Mouse (Mus musculus) limb, embryonic 10.5 days (tissue): ENCODE measurements around the gene Tmem246. TPM values are rescaled to one million over a fixed set of nuclear protein-coding genes. Genes with fewer than 3 reads are reported as not detected.

ENCODE experiments used
- DNase-seq: peaks from one replicate; pipeline ENCODE4 v3.0.0-alpha.2; 2017; ENCODE audit warnings: low spot score
- H3K27ac ChIP-seq: fragments of 300-500 bp; sonication (generic); 2 replicates; pipeline ENCODE4 v1.5.1; 2016; ENCODE audit warnings: mild to moderate bottlenecking
- H3K27me3 ChIP-seq: fragments of 300-500 bp; sonication (generic); 2 replicates; pipeline ENCODE4 v1.6.1; 2016; ENCODE audit warnings: low read depth, mild to moderate bottlenecking; ENCODE audit not compliant: poor library complexity, severe bottlenecking
- H3K36me3 ChIP-seq: fragments of 300-500 bp; sonication (generic); 2 replicates; pipeline ENCODE4 v1.6.1; 2016; ENCODE audit warnings: mild to moderate bottlenecking, moderate library complexity
- H3K4me1 ChIP-seq: fragments of 300-500 bp; sonication (generic); 2 replicates; pipeline ENCODE4 v1.6.1; 2016
- H3K4me3 ChIP-seq: fragments of 300-500 bp; sonication (generic); 2 replicates; pipeline ENCODE4 v1.5.1; 2016; ENCODE audit warnings: mild to moderate bottlenecking, moderate library complexity
- H3K9me3 ChIP-seq: fragments of 300-500 bp; sonication (generic); replicated peaks from 2 replicates; pipeline ENCODE4 v1.6.1; 2016; ENCODE audit warnings: mild to moderate bottlenecking
- WGBS: fragments of 180-500 bp; shearing (Covaris S2); methylation state at CpG from one replicate; pipeline ENCODE4 v1.1.7; 2016; 5-methylcytosine and 5-hydroxymethylcytosine counted together
- polyA plus RNA-seq: library from polyadenylated mRNA; unstranded; fragments of >200 nt; fragmentation: Nextera tagmentation; extraction: Ambion mirVana; gene quantifications from 2 replicates; pipeline ENCODE4 v1.2.1, GENCODE M21; 2016

Tmem246 gene
- polyA plus RNA-seq, 1 experiment from 2014 or later, result 10.9 TPM

DNA sequence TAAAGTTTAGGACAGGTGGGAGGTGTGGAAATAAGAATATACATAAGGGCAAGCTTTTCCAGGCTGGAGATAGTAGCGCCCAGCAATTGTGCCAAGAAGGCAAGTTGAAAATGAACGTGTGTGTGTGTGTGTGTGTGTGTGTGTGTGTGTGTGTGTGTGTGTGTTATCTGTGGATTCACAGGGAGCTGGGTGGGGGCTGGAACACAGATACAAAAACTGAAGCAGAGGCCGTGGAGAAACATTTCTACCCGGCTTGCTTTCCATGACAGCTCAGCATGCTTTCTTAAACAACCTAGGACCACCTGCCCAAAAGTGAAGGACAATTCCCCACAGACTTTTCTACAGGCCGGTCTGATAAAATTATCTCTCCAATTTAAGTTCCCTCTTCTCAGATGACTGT lies 6.9 kb upstream of the Tmem246 start:
- DNase-seq, result no peak
- no peaks in the 10 kb centered on the region for H3K36me3 ChIP-seq
- WGBS, result 92% methylated on average over 5 of the region's 5 CpGs
- no peak overlapping the region for H3K27ac ChIP-seq
- H3K4me3 ChIP-seq, result no peak overlapping the region
- H3K4me1 ChIP-seq, result no peaks in the 10 kb centered on the region
- no peaks in the 10 kb centered on the region for H3K9me3 ChIP-seq
- no peaks in the 10 kb centered on the region for H3K27me3 ChIP-seq

DNA sequence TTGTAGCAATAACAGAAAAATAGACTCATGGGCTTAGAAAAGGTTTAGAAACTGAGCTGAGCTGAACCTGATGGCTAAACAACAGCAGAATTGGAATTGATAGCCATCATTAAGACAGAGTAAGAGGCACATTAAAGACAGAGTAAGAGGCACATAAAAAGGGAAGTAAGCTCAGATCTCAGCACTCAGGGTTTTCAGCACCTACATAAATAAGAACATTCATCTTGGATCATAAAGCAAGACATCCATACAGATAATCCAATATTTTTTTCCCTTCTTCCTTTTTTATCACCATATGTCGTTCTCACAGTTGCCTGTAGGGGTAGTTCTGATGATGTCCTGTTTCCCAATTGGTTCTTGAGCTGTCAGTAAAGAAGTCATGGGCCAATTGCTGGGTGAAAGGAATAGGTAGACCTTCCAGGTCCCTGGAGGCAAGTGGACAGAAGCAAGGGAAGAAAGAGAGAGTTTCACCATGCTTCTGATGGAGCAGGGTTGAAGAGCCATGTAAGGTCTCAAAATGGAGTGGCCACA lies 6.4 kb upstream of the Tmem246 start:
- 67% methylated on average over 1 of the region's 1 CpGs for WGBS
- no peak for DNase-seq
- H3K36me3 ChIP-seq, result no peaks in the 10 kb centered on the region

DNA sequence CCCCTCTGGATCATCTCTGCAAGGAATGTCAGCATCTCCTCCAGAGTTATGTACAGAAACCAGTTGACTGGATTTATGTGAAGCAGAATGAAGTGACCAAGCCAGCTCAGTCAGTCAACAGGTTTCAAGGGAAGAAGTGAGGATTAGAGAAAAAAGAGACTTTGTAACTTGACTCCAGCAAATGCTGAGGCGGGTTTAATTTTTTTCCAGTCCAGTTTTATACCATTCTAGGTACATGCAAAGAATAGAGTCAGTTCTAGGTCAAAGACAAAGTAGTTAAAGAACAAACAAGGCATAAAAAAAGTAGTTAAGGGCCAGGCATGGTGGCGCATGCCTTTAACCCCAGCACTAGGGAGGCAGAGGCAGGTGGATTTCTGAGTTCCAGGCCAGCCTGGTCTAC lies 5.5 kb upstream of the Tmem246 start:
- WGBS, result 81% methylated on average over 2 of the region's 2 CpGs
- Histone ChIP-seq H3K27me3 (no peaks in the 10 kb centered on the region), H3K36me3 (no peaks in the 10 kb centered on the region)

More for the DNA sequence above, 6.4 kb upstream of the Tmem246 start:
- Histone ChIP-seq H3K9me3 (no peaks in the 10 kb centered on the region), H3K27ac (no peak overlapping the region), H3K4me3 (no peak overlapping the region), H3K4me1 (no peaks in the 10 kb centered on the region), H3K27me3 (no peaks in the 10 kb centered on the region)

DNA sequence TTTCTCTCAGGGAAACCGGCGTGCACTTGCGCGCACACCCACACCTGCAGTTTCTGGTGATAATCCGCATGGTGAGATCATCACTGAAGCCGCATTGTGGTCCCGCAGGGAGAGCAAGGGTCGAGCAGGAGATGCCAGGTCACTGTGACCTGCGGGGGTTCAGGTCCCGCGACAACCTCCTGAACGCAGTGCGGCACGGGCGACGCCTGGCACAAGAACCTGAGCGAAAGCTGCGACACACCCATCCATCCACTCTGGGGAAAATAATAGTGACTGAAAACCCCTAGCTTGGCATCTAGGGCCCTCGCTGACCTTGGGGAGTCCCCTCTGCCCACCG lies 862 bp downstream of the Tmem246 start:
- 2% methylated on average over 20 of the region's 20 CpGs for WGBS
- Histone ChIP-seq H3K9me3 (no peaks in the 10 kb centered on the region), H3K4me1 (0 out of 2 replicates have a peak, but pooled peaks cover 6% of the 10 kb centered on the region), H3K27ac (peak overlapping the region; percentile 83), H3K4me3 (peak overlapping the region; percentile 77), H3K27me3 (no peaks in the 10 kb centered on the region), H3K36me3 (no peaks in the 10 kb centered on the region)
- DNase-seq, result no peak

More for the DNA sequence above, 5.5 kb upstream of the Tmem246 start:
- no peak for DNase-seq
- H3K4me3 ChIP-seq, result no peak overlapping the region
- H3K9me3 ChIP-seq, result no peaks in the 10 kb centered on the region
- no peak overlapping the region for H3K27ac ChIP-seq
- H3K4me1 ChIP-seq, result no peaks in the 10 kb centered on the region

DNA sequence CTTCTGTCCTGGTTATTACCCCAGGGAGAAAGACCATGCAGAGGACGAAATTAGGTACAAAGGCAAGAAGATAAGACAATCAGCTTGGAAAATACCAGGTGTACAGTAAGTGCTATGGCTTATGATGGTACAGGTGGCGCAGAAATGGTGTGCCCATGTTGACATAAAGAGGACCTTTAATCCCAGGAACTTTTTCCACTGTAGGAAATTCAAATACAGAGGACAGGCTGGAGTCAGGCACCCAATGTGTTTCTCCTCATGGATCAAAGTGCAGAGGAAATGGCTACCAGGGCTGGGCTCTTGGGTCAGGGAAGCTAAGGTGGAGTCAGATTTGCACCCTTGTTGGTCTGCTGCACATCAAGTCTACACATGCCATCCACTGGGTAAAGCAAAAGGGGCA lies 7.5 kb downstream of the Tmem246 start:
- Histone ChIP-seq H3K4me1 (no peaks in the 10 kb centered on the region), H3K36me3 (peaks cover 9% of the 10 kb centered on the region; the same call in 1 of the 2 replicates), H3K27ac (no peak overlapping the region), H3K27me3 (no peaks in the 10 kb centered on the region), H3K4me3 (no peak overlapping the region), H3K9me3 (no peaks in the 10 kb centered on the region)
- no peak for DNase-seq
- WGBS, result 82% methylated on average over 2 of the region's 2 CpGs

DNA sequence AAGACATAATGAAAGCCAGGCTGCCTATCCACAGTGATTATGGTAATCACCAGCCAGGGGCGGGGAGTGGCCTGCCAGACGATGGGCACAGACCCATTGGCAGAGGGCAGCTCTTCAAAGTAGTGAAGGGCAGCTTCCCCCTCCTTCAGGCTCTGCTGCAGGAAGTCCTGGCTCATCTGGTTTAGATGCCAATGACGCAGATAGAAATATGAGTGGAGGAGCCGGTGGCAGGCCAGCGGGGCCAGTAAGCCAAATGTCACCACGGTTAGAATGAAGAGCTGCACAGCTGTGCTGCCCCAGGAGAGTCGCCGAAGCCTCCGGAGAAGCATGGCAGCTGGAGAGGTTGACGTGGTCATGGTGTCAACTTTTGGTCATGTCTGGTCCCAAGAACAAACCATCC lies 10.9 kb downstream of the Tmem246 start:
- Histone ChIP-seq H3K36me3 (peaks cover 9% of the 10 kb centered on the region; the same call in 1 of the 2 replicates), H3K27ac (no peak overlapping the region), H3K9me3 (no peaks in the 10 kb centered on the region), H3K4me1 (no peaks in the 10 kb centered on the region), H3K4me3 (no peak overlapping the region), H3K27me3 (no peaks in the 10 kb centered on the region)
- no peak for DNase-seq
- WGBS, result 89% methylated on average over 10 of the region's 10 CpGs

DNA sequence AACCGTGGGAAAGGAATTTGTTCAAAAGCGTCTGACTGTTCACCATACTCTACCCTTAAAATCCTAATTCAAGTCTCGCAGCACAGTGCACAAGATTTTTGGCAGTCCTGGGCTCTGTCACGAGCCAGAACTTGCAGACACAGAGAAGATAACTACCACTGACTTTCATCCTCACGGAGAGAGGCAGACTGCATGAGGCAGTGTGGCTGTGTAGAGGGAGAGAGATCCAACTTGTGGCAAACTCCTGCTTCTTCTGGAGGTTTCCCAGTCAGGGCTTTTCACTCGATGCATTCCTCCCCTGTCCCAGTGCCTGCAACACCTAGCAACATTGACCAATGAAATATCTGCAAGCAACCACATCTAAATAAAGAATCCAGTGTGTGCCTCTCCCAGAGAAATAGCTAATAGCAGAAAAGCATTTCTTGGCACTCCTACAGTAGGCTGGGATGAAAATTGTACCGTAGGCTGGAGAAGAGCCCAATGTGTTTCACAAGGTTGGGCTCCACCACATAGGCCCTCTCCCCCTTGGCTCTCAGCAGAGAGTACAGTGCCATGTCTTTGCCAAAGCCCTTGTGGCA lies 12.1 kb downstream of the Tmem246 start:
- no peak overlapping the region for H3K27ac ChIP-seq
- no peaks in the 10 kb centered on the region for H3K4me1 ChIP-seq
- no peak overlapping the region for H3K4me3 ChIP-seq
- no peak for DNase-seq
- H3K9me3 ChIP-seq, result no peaks in the 10 kb centered on the region
- peaks cover 9% of the 10 kb centered on the region; the same call in 1 of the 2 replicates for H3K36me3 ChIP-seq
- WGBS, result 92% methylated on average over 7 of the region's 7 CpGs
- no peaks in the 10 kb centered on the region for H3K27me3 ChIP-seq

DNA sequence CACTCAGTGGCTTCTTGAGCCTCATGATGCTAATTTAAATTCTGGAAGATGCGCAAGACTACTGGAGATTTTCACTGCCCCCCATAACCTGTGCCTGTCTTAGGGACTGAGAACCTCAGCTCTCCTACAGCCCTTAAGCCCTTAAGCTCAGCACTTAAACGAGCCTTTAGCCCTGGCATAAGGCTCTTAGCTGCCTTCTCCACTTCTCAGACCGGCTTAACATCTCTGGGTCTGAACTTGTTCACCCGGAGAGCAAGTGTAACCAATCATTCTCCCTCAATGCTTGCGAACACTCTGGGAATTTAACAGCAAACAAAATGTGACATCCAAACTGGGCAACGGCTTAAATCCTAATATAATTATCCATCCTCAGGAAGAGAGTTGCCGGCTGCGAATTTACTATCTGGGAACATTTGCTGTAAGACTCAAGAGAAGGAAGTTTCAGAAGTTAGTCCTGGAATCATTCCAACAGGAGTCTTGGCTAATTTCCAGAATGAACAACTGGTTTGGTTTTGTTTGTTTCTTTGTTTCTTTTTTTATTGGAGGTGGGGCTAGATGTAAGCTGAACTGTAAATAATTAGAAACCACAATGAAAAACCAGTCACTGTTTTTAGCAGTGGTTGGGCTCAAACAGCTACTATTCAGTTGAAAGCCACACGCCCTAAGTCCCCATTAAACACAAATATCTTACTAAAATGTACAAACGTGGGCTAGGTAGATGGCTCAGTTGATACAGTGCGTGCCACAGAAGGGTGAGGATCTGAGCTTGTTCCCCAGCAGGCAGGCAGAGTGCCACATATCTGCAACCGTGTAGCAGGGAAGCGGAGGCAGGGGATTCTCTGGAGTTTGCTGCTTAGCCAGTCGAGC lies 13.5 kb downstream of the Tmem246 start:
- Histone ChIP-seq H3K9me3 (no peaks in the 10 kb centered on the region), H3K27ac (no peak overlapping the region), H3K4me3 (no peak overlapping the region), H3K4me1 (no peaks in the 10 kb centered on the region), H3K36me3 (peaks cover 9% of the 10 kb centered on the region; the same call in 1 of the 2 replicates), H3K27me3 (no peaks in the 10 kb centered on the region)
- DNase-seq, result no peak
- WGBS, result 75% methylated on average over 14 of the region's 14 CpGs

DNA sequence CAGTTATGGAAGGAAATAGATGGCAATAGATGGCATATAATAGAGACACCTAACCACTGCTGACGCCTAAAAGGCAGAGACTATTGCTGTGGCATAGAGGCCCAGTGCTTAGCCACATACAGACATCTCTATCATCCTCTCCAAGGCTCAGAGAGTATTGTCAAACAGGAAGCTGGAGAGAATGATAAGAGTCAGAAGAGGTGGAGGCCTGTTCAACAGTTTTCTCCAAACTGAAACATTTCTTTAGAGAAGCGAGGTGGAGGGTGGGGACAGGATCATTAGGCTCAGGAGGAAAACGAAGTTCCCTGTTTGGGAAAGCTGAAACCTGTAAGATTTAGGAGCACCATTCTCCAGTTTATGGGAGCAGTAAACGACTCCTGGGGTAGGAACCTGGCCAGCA lies 16.4 kb downstream of the Tmem246 start:
- H3K27ac ChIP-seq, result no peak overlapping the region
- 0 out of 2 replicates have a peak, but pooled peaks cover 4% of the 10 kb centered on the region for H3K36me3 ChIP-seq
- no peaks in the 10 kb centered on the region for H3K4me1 ChIP-seq
- no peak overlapping the region for H3K4me3 ChIP-seq
- 46% methylated on average over 4 of the region's 4 CpGs for WGBS
- H3K9me3 ChIP-seq, result no peaks in the 10 kb centered on the region
- DNase-seq, result no peak
- no peaks in the 10 kb centered on the region for H3K27me3 ChIP-seq

DNA sequence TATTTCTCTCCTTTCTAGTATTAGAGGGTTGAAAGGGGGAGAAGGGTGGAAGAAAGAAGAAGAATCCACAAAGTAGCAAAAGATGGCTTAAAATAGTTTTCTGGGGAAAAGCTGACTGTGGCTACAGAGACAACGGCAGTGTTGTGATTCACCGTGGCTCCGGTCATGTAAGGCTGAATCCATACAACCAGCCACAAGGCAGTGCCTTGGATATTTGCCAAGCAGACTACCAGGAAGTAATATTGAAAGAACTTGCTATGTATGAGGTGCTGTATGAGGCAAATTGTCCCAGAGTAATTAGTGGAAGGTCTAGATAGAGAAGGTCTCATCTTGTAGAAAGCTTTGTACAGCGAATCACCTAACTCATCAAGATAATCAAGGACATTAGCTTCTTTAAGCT lies 25.5 kb downstream of the Tmem246 start:
- WGBS, result 94% methylated on average over 4 of the region's 4 CpGs
- Histone ChIP-seq H3K4me1 (no peaks in the 10 kb centered on the region), H3K27ac (no peak overlapping the region), H3K36me3 (no peaks in the 10 kb centered on the region), H3K27me3 (no peaks in the 10 kb centered on the region), H3K9me3 (no peaks in the 10 kb centered on the region), H3K4me3 (no peak overlapping the region)
- no peak for DNase-seq

DNA sequence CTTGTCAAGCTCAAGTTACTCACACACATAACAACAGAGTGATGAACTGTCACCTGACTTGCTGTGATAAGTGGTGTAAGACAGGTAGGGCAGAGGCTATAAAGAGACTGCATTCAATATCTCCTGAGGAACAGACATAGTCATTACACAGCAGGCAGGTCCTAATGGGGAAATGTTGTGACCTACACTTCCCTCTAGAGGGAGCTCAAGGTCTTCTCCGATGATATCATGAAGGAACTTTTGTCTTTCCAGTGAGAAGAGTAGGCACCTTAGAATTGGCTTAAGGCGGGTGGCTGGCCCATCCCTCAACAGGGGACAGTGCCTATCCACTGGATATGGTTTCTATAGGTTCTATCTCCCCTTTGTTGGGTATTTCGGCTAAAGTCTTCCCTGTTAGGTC lies 30.1 kb downstream of the Tmem246 start:
- Histone ChIP-seq H3K4me3 (no peak overlapping the region), H3K4me1 (no peaks in the 10 kb centered on the region), H3K36me3 (no peaks in the 10 kb centered on the region), H3K27me3 (no peaks in the 10 kb centered on the region), H3K9me3 (no peaks in the 10 kb centered on the region), H3K27ac (no peak overlapping the region)
- WGBS, result 30% methylated on average over 3 of the region's 3 CpGs
- peak; percentile 32 for DNase-seq

DNA sequence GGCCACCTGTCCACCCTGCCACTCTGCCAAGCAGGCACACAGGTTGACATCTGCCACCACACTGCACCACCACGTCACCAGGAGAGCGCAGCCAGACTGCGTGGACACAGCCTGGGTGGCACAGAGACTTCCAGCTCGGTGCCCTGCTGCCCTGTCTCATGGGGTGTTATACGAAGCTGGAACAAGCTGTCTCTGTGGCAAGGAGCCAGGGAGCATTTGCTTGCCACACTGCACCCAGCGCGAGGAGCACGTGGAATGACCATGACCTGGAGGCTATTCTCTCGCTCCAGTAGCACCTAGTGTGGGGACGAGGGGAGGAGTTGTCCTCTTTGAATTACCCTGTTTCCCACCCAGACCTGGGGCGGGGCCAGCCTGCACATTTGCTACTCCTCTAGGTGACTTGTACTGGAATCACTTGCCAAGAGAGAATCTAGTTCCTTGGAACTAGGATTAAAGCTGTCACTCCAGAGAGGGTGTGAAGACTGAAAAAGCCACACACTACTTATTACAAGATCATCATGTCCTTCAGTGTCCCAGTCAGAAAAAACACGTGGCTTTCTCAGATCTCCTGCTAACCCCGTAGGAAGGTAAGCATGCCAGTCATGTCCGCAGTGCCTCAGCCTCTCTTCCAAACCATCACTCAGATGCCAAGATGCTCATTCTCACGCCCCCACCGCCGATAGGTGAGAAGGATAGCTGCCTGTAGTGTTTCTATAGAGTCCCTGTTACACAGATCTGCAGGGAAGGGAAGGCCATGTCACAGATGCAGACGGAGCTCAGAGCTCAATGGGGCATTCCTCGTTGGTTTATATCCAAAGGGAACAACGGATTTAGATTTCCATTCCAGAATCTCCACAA lies 37.5 kb downstream of the Tmem246 start:
- Histone ChIP-seq H3K4me3 (no peak overlapping the region), H3K27me3 (no peaks in the 10 kb centered on the region), H3K27ac (no peak overlapping the region), H3K36me3 (no peaks in the 10 kb centered on the region), H3K4me1 (no peaks in the 10 kb centered on the region), H3K9me3 (no peaks in the 10 kb centered on the region)
- 72% methylated on average over 20 of the region's 20 CpGs for WGBS
- no peak for DNase-seq
